Mouse (Mus musculus) bone marrow macrophage, adult 2 months (primary cell): ENCODE data around the gene Stard3.
A peak's percentile ranks its signal among the peaks of the same experiment; 100 is the strongest.

Source experiments
- CTCF ChIP-seq: IDR thresholded peaks from 2 replicates; pipeline ENCODE4 v1.5.1; 2012; ENCODE audit warnings: low read depth, mild to moderate bottlenecking, low read length, moderate library complexity
- POLR2A ChIP-seq: IDR thresholded peaks from 2 replicates; pipeline ENCODE4 v1.6.1; 2012; ENCODE audit warnings: mild to moderate bottlenecking, low read depth, low read length, borderline replicate concordance

- TF ChIP-seq CTCF: peak; percentile 99
- TF ChIP-seq POLR2A: no peak
These were observed 15.9 kb upstream of the Stard3 start for GRCm38 (mm10) chr11:98342000-98342945.
